Comparison of ENCODE assay signal across 8 mouse cellular contexts in genomic region chrX:151017897-151018296, GRCm38 (mm10). TPM values are rescaled to one million over a fixed set of nuclear protein-coding genes. Genes with fewer than 3 reads are reported as not detected.
DNase-seq lines count a peak whose midpoint lies in the region; ATAC-seq and TF ChIP-seq lines count a peak whose summit lies in the region.

No protein-coding gene starts in this region.

- 0 out of 2 replicates have a peak, but pooled peaks have one; percentile 8 for ATAC-seq in cerebellum, adult (ENCODE audit: insufficient number of reproducible peaks, low FRiP score, low TSS enrichment)
- ATAC-seq in hindbrain, embryonic 14.5 days (ENCODE audit: low FRiP score): peak; percentile 7; the same call in 1 of the 2 replicates
- ATAC-seq in inflammation-experienced regulatory T-cells, adult 6 months: no peak

- H3K79me2 ChIP-seq in myocyte (ENCODE audit: control insufficient read depth, insufficient read depth): peaks cover 9% of the 10 kb centered on the region

- TF ChIP-seq CTCF in testis, adult 2 months (IDR thresholded peaks at IDR 0.05; ENCODE audit: control insufficient read depth, insufficient read depth, insufficient replicate concordance, low read depth, low read length): no peak

- H3K4me2 ChIP-seq in hindbrain, embryonic 14.5 days (replicated peaks): peak overlapping the region; percentile 59
- H3K4me2 ChIP-seq in myocyte (ENCODE audit: low read depth): peak overlapping the region; percentile 72

- no peak for TF ChIP-seq POLR2A in testis, adult 2 months (IDR thresholded peaks at IDR 0.05; ENCODE audit: control insufficient read depth, low read depth, low read length)
- no peak for TF ChIP-seq POLR2A in myocyte (IDR thresholded peaks at IDR 0.05; ENCODE audit: insufficient read length, low read depth)

- peak overlapping the region; percentile 57 for H3K9ac ChIP-seq in hindbrain, embryonic 14.5 days

- DNase-seq in cerebellum, postnatal 4 days (ENCODE audit: low spot score in 2 of 2): no peak
- no peak for DNase-seq in testis, postnatal 14 days (ENCODE audit: low spot score)
- DNase-seq in hindbrain, embryonic 14.5 days (ENCODE audit: low spot score): peak; percentile 27
- no peak for DNase-seq in ovary, postnatal 14 days (ENCODE audit: low spot score)

- no peaks in the 10 kb centered on the region for H3K27me3 ChIP-seq in testis, adult 2 months (ENCODE audit: control insufficient read depth, insufficient read depth, low read length)
- H3K27me3 ChIP-seq in hindbrain, embryonic 14.5 days (ENCODE audit: control insufficient read depth, insufficient read depth, low read length): no peaks in the 10 kb centered on the region
- H3K27me3 ChIP-seq in myocyte (ENCODE audit: control insufficient read depth, insufficient read depth, insufficient read length): no peaks in the 10 kb centered on the region

- H3K9me3 ChIP-seq in hindbrain, embryonic 14.5 days (ENCODE audit: control insufficient read depth, low read length): no peaks in the 10 kb centered on the region

- H3K27ac ChIP-seq in testis, adult 2 months (ENCODE audit: control insufficient read depth, insufficient read depth, low read depth, low read length): peak overlapping the region; percentile 78
- H3K27ac ChIP-seq in hindbrain, embryonic 14.5 days: peak overlapping the region; percentile 88

- H3ac ChIP-seq in myocyte (ENCODE audit: control insufficient read depth, insufficient read length): no peak overlapping the region

- H3K4me3 ChIP-seq in testis, adult 2 months (ENCODE audit: control insufficient read depth, low read depth, low read length): peak overlapping the region; percentile 80
- peak overlapping the region; percentile 46 for H3K4me3 ChIP-seq in hindbrain, embryonic 14.5 days (replicated peaks; ENCODE audit: low read length)
- peak overlapping the region; percentile 54 for H3K4me3 ChIP-seq in myocyte

- H3K36me3 ChIP-seq in testis, adult 2 months (ENCODE audit: control insufficient read depth, insufficient read depth, low read length): no peaks in the 10 kb centered on the region
- peaks cover 12% of the 10 kb centered on the region; the same call in 1 of the 2 replicates for H3K36me3 ChIP-seq in hindbrain, embryonic 14.5 days (replicated peaks; ENCODE audit: control insufficient read depth, insufficient read depth)
- H3K36me3 ChIP-seq in myocyte (ENCODE audit: control insufficient read depth, insufficient read depth): no peaks in the 10 kb centered on the region

- H3K4me1 ChIP-seq in testis, adult 2 months (ENCODE audit: control insufficient read depth, insufficient read depth, low read length): peaks cover 2% of the 10 kb centered on the region; the same call in 1 of the 2 replicates
- H3K4me1 ChIP-seq in hindbrain, embryonic 14.5 days (replicated peaks; ENCODE audit: control insufficient read depth, insufficient read depth, low read length): 0 out of 2 replicates have a peak, but pooled peaks cover 8% of the 10 kb centered on the region

- WGBS in hindbrain, embryonic 14.5 days: 13% methylated on average over 3 of the region's 3 CpGs

TF ChIP-seq in myocyte, 11 proteins besides CTCF, POLR2A, EP300 and RAD21:
- no peak for TF ChIP-seq TCF3 (IDR thresholded peaks at IDR 0.05; ENCODE audit: insufficient read length, low read depth)
- no peak for TF ChIP-seq REST (IDR thresholded peaks at IDR 0.05; ENCODE audit: insufficient read depth, insufficient read length)
- no peak for TF ChIP-seq USF1 (IDR thresholded peaks at IDR 0.05; ENCODE audit: low read depth)
- no peak for TF ChIP-seq MAX (IDR thresholded peaks at IDR 0.05; ENCODE audit: low read depth)
- TF ChIP-seq MYOD1 (IDR thresholded peaks at IDR 0.05; ENCODE audit: control insufficient read depth in 1 of 3, insufficient read length in 2 of 3, low read depth in 2 of 3): no peak
- TF ChIP-seq POLR2AphosphoS2 (IDR thresholded peaks at IDR 0.05; ENCODE audit: insufficient read length, low read depth): no peak
- TF ChIP-seq TCF12 (IDR thresholded peaks at IDR 0.05; ENCODE audit: insufficient read depth, poor library complexity, severe bottlenecking): no peak
- TF ChIP-seq CEBPB (IDR thresholded peaks at IDR 0.05; ENCODE audit: insufficient read depth, poor library complexity, severe bottlenecking): no peak
- TF ChIP-seq MYOG (IDR thresholded peaks at IDR 0.05; ENCODE audit: control insufficient read depth in 1 of 3, insufficient read depth in 1 of 3, insufficient read length in 2 of 3, low read depth in 2 of 3): no peak
- no peak for TF ChIP-seq E2F4 (IDR thresholded peaks at IDR 0.05; ENCODE audit: insufficient read depth)
- TF ChIP-seq SRF (IDR thresholded peaks at IDR 0.05; ENCODE audit: control insufficient read depth, insufficient read length, low read depth): no peak
TF ChIP-seq in myocyte: peak in this region for 0.

RNA-seq across cellular contexts. Expression of gene Gnl3l, which starts 0.8 kb away (rescaled TPM):
- polyA plus RNA-seq in testis, adult 2 months (2012; rRNA removed): 1.4 and 1.7 TPM in 2 replicates
- 85.1 and 91.1 TPM in 2 replicates for polyA plus RNA-seq in hindbrain, embryonic 14.5 days (2014; fragmentation: Nextera tagmentation; extraction: Ambion mirVana)
- 15.2 TPM for polyA plus RNA-seq in myocyte (2012; fragmentation: generic; extraction: Trizol)
- polyA plus RNA-seq in inflammation-experienced regulatory T-cells, adult 6 months (2017; shearing (Covaris generic)): 10 to 100 TPM; 24.4 to 27.4 (median 25.1) TPM

RNA-seq across cellular contexts. Expression of gene Fgd1, which starts 28.1 kb away (rescaled TPM):
- 1.3 TPM in 2 replicates for polyA plus RNA-seq in testis, adult 2 months (2012; rRNA removed)
- 16.6 and 18.6 TPM in 2 replicates for polyA plus RNA-seq in hindbrain, embryonic 14.5 days (2014; fragmentation: Nextera tagmentation; extraction: Ambion mirVana)
- polyA plus RNA-seq in myocyte (2012; fragmentation: generic; extraction: Trizol): 8.5 TPM
- polyA plus RNA-seq in inflammation-experienced regulatory T-cells, adult 6 months (2017; shearing (Covaris generic)): under 1 TPM; 0.19 to 0.36 (median 0.22) TPM
